Mouse (Mus musculus) lung, postnatal 36 days (tissue): Measurements from ENCODE around the gene Olfr1494.

ENCODE experiments used
- DNase-seq: peaks from one replicate; pipeline ENCODE4 v3.0.0; 2022; ENCODE audit warnings: mixed read lengths

Olfr1494 gene

DNA sequence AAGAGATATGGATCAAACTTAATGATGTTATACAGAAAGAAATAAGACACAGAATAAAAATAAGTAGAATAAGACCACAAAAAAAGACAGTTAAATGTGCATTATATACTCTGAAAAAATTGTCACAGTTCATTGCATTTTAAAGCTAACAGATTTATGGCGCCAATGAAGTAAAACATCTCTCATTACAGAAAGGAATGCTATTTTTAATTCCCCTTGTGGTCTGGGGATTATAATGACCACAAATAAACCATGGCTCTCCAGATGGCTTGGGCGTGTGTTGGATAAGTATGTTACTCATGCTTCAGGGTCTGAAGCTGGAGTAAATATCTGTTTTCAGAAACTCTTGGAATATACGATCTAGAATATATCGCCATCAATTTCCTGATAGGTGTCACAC lies at the start of gene Olfr1494:
Gene Olfr1494, plus strand, starts transcription at position 301 of the 400 bp plus-strand sequence.
- no peak for DNase-seq

DNA sequence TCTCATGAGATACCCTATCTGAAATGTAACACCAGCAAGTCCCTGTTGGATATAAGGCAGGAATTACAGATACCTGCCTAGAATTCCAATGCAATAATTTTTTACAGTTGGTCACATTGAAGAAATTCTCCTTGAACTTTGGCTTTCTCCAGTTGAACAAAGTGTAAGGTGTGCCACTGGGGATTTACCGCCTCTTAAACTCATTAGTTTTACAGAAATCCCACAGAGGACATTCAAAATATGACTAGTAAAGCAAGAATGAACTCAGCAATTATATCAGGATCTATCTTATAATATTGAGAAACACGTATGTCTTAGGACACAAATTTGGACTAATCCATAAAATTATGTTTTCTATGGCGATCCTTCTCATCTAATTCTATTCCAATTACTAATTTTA lies 42.6 kb upstream of the Olfr1494 start, which contains the start of gene Olfr1491:
Gene Olfr1491, plus strand, starts transcription at position 301 of the 400 bp plus-strand sequence.
- DNase-seq: no peak

GRCm38 (mm10) chr19:13722978-13723377 lies 16.6 kb upstream of the Olfr1494 start, which contains the start of gene Olfr1493-ps1:
TSS of gene Olfr1493-ps1 (plus strand) at chr19:13723278.
- no peak for DNase-seq

DNA sequence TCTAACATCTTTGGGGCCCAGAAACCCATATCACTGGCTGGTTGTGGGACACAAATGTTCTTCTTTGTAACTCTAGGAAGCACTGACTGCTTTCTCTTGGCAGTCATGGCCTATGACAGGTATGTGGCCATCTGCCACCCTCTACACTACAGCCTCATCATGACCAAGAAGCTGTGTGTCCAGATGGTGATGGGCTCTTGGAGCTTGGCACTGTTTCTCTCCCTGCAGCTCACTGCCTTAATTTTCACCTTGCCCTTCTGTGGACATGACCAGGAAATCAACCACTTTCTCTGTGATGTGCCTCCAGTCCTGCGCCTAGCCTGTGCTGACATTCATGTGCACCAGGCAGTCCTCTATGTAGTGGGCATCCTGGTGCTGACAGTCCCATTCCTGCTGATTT lies 9.8 kb downstream of the Olfr1494 start:
- DNase-seq: no peak

DNA sequence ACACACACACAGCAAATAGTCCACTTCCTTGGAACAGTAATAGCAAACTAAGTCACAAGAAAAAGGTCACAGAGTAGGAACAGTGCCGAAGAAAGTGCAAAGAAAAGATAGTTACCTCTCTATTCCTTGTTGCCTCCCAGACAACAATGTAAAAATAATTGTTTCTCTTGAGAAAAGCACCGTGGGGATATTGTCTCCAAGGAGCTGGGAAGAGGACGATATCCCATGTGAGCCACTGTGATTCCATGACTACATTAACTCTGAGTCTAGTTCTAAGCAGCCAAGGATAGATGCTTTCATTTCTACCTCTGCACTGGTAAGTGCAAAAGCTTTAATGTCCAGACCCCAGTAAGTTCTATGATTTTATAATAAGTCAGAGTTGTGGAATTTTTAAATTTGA lies 24.8 kb downstream of the Olfr1494 start, which contains the start of gene Olfr1495:
Gene Olfr1495, plus strand, starts transcription at position 301 of the 400 bp plus-strand sequence.
- no peak for DNase-seq

- DNase-seq: no peak
Measured at GRCm38 (mm10) chr19:13768565-13769276, 29.2 kb downstream of the Olfr1494 start.

DNA sequence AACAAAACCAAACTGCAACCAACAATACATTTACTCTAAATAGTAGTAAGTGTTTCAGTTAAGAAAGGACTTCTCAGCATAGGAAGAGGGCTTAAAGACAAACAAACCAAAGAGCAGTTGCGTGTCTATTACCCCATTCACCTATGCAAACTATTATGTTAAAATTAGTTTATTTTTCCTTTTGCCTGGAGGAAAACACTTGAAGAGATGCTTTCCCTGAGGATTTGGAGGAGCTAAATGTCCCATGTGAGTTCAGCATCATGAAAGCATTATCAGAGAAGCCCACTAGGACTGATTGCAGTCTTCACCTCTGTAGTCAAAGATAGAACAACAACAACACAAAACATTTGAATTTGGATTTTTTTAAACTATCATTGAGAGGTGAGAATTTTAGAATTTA lies 38.0 kb downstream of the Olfr1494 start, which contains the start of gene Olfr1496:
Gene Olfr1496, plus strand, starts transcription at position 301 of the 400 bp plus-strand sequence.
- DNase-seq: no peak

GRCm38 (mm10) chr19:13798102-13798501 lies 58.6 kb downstream of the Olfr1494 start, which contains the start of gene Olfr1497:
TSS of gene Olfr1497 (minus strand) at chr19:13798202.
- DNase-seq: no peak
